Mouse (Mus musculus) bone marrow, adult 2 months (tissue): Measurements from ENCODE around the gene Agpat1. TPM values are rescaled to one million over a fixed set of nuclear protein-coding genes. Genes with fewer than 3 reads are reported as not detected.
A peak's percentile ranks its signal among the peaks of the same experiment; 100 is the strongest.

Experiments used
- H3K27ac ChIP-seq: fragments of 200-500 bp; 2 replicates; pipeline ENCODE4 v1.5.1; 2012; ENCODE audit warnings: low read depth, mild to moderate bottlenecking, control low read depth, inconsistent platforms, low read length; ENCODE audit not compliant: control insufficient read depth, poor library complexity, insufficient read depth
- H3K4me1 ChIP-seq: fragments of 200-500 bp; 2 replicates; pipeline ENCODE4 v1.6.1; 2011; ENCODE audit warnings: low read length; ENCODE audit not compliant: control insufficient read depth, insufficient read depth
- H3K4me3 ChIP-seq: fragments of 200-500 bp; replicated peaks from 2 replicates; pipeline ENCODE3; 2011; ENCODE audit warnings: mild to moderate bottlenecking, low read depth, low read length, control low read depth; ENCODE audit not compliant: control insufficient read depth
- CTCF ChIP-seq: fragments of 200-500 bp; IDR thresholded peaks from 2 replicates; pipeline ENCODE4 v1.5.1; 2011; ENCODE audit warnings: low read length, control low read depth; ENCODE audit not compliant: control insufficient read depth, insufficient read depth
- POLR2A ChIP-seq: fragments of 200-500 bp; IDR thresholded peaks from 2 replicates; pipeline ENCODE4 v1.6.1; 2011; ENCODE audit warnings: low read depth, mild to moderate bottlenecking, control low read depth, low read length, borderline replicate concordance; ENCODE audit not compliant: control insufficient read depth
- WGBS: fragments of 180-500 bp; shearing (Covaris S2); methylation state at CpG from one replicate; pipeline ENCODE4 v1.1.7; 2018; 5-methylcytosine and 5-hydroxymethylcytosine counted together
- polyA plus RNA-seq: library from polyadenylated mRNA; stranded (reverse); fragments of >200 nt; gene quantifications from 2 replicates; pipeline ENCODE4 v1.2.4, GENCODE M21; 2011; ENCODE audit warnings: low replicate concordance; ENCODE audit not compliant: missing spikeins, insufficient read depth, insufficient read length

The Agpat1 gene
- polyA plus RNA-seq, 1 experiment, result 66.7 TPM

- H3K4me1 ChIP-seq, result peaks cover 4% of the 10 kb centered on the region; the same call in 1 of the 2 replicates
- WGBS, result 45% methylated on average over 7 of the region's 7 CpGs
- no peak overlapping the region for H3K4me3 ChIP-seq
- no peak for TF ChIP-seq POLR2A
- TF ChIP-seq CTCF, result no peak
- peak overlapping the region; percentile 92 for H3K27ac ChIP-seq
Observed at GRCm38 (mm10) chr17:34639461-34640255, 35.6 kb downstream of the Agpat1 start.

DNA sequence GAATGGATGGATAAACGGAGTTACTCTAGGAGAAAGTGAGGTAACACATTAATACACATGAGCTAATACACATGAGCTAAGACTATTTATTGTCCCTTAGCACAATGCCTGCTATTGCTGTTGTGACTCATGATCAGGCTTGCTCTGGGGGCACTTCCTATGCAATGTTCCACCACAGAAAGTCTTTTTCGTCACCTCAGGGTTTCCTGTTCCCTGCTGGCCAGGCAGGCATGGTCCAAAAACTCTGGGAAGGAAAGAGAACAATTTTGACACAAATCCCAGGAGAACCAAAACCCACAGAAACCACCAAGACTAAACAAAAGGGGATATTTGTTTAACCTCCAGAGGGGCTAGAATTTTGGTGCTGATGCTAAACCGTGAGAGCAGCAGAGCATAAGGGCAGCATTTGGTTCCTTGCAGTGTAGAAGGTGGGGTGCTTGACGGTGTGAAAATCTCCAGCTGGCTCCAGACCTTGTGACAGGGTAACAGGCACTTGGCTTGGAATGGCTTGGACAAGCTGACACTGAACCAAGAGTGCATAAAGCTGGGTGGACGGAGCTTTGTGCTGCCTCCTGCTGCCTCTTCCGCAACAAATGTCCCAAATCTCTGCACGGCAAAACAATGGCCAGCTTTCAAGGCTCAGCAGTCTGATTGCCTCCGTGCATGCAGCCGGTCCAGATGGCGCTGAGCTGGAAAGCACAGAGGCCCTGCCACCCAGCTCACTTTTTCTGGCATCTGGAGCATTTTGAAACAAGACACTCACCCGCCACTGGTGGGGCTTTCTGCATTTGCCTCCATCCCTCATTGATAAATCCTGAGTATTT is 36.9 kb downstream of the Agpat1 start:
- 44% methylated on average over 11 of the region's 11 CpGs for WGBS
- no peak overlapping the region for H3K4me3 ChIP-seq
- no peak for TF ChIP-seq CTCF
- no peak for TF ChIP-seq POLR2A
- peaks cover 4% of the 10 kb centered on the region; the same call in 1 of the 2 replicates for H3K4me1 ChIP-seq
- H3K27ac ChIP-seq, result 0 out of 2 replicates have a peak overlapping the region, but pooled peaks have one; percentile 50

DNA sequence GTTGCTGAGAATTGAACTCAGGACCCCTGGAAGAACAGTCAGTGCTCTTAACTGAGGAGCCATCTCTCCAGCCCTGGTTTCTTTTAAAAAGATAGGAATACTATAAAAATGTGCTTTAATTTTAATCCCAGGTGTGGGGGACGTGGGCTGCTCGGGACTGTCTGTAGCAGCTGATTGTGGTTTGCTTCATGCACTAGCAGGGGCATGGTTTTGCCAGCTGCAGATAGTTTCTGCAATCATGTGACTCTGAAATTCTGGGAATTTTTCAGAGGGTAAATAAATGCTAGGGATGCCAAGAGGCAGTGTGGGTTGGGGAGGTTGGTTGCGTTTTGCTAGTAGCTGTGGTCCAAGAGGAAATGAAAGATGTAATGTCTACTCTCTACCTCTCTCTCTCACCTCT is 37.9 kb downstream of the Agpat1 start:
- TF ChIP-seq POLR2A, result no peak
- TF ChIP-seq CTCF, result no peak
- H3K4me1 ChIP-seq, result peaks cover 7% of the 10 kb centered on the region
- 55% methylated on average over 3 of the region's 3 CpGs for WGBS
- H3K4me3 ChIP-seq, result no peak overlapping the region
- no peak overlapping the region for H3K27ac ChIP-seq

DNA sequence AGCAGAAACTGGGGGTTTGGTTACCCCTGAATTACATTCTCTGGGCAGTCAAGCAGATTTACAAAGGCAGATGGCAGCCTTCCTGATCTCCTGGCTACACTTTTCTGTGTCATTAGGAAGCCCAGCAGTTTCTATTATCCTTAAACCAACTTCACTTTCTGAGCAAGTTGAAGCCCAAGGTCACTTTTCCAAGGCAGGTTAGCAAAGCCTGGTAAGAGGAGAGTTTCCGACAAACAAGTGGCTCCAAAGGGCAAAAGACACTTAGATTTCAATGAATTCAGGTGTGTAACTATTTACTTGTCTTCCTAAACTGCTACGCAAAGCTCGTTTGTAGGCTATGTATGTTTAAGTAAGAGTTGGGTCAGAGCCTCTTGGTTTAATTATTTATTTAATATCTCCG is 39.3 kb downstream of the Agpat1 start:
- no peak for TF ChIP-seq CTCF
- no peak for TF ChIP-seq POLR2A
- Histone ChIP-seq H3K27ac (no peak overlapping the region), H3K4me3 (no peak overlapping the region), H3K4me1 (peaks cover 9% of the 10 kb centered on the region)
- WGBS, result 89% methylated on average over 4 of the region's 4 CpGs

DNA sequence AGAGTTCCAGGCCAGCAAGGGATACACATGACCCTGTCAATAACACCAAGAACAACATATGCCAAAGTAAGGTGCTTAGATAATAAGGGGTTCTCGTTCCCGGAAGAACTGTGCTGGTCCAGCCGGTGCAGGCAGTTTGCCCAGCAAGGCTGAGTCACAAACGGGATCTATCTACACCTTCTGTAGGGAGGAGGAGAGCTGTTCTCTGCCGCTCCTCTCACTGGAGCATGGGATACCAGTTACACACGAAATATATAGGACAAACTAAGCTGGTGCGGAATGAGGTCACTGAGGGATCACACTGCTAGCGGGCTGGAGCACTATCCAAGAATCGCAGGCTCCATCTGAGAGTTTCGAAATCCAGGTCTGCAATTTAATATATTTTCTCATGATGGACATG is 39.9 kb downstream of the Agpat1 start:
- Histone ChIP-seq H3K4me3 (no peak overlapping the region), H3K4me1 (peaks cover 7% of the 10 kb centered on the region), H3K27ac (no peak overlapping the region)
- no peak for TF ChIP-seq POLR2A
- no peak for TF ChIP-seq CTCF
- 81% methylated on average over 10 of the region's 10 CpGs for WGBS

DNA sequence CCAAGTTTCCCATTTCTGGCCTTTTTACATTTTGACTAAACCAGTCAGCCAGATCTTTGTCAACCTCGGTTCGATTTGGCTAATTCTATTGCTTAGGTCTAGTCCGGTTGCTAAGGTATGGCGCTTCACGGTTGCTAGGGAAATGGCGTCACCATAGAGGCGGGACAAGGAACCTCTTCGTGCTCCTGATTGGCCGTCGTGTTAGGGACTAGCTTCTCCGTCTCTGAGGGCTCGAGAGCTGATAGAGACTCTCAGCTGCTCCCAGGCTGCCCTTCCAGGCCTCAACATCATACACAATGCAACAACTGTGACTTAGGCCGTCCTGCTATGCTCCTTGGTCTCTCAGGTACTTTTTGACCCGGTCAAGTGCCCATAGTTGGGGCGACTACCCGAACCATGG is 40.5 kb downstream of the Agpat1 start, which contains the start of gene Fkbpl:
Fkbpl (plus strand) TSS at position 157 of the 400 bp plus-strand sequence.
- peaks cover 7% of the 10 kb centered on the region for H3K4me1 ChIP-seq
- H3K4me3 ChIP-seq, result peak within 1 kb of the TSS; percentile 71
- TF ChIP-seq CTCF (no peak), POLR2A (no peak)
- peak within 1 kb of the TSS; percentile 55 for H3K27ac ChIP-seq
- 1% methylated on average over 16 of the region's 16 CpGs for WGBS

- peaks cover 7% of the 10 kb centered on the region for H3K4me1 ChIP-seq
- H3K27ac ChIP-seq, result no peak overlapping the region
- TF ChIP-seq POLR2A, result no peak
- TF ChIP-seq CTCF, result no peak
- 66% methylated on average over 10 of the region's 10 CpGs for WGBS
- H3K4me3 ChIP-seq, result peak overlapping the region; percentile 27
Observed at GRCm38 (mm10) chr17:34645256-34645829, 41.3 kb downstream of the Agpat1 start.
